Mouse (Mus musculus) liver, embryonic 14.5 days (tissue): Measurements from ENCODE around the gene Cyp1a2. TPM values are rescaled to one million over a fixed set of nuclear protein-coding genes. Genes with fewer than 3 reads are reported as not detected.

Experiments used
- ATAC-seq: fragments of 200-750 bp; cut with Nextera tagmentation; 2 replicates; pipeline ENCODE4 v1.8.0; 2017; ENCODE audit warnings: moderate number of reproducible peaks, mild to moderate bottlenecking, moderate library complexity; ENCODE audit not compliant: insufficient read depth
- DNase-seq, 3 experiments: peaks; one replicate each; pipeline ENCODE4 v3.0.0-alpha.2; 2012 to 2013; ENCODE audit warnings: low read depth in 3 of 3, low spot score in 3 of 3
- H3K27ac ChIP-seq: fragments of 300-500 bp; sonication (generic); 2 replicates; pipeline ENCODE4 v1.5.1; 2014; ENCODE audit warnings: moderate library complexity, mild to moderate bottlenecking, control low read depth, inconsistent platforms
- H3K27me3 ChIP-seq: fragments of 300-500 bp; sonication (generic); 2 replicates; pipeline ENCODE4 v1.6.1; 2014; ENCODE audit warnings: mild to moderate bottlenecking, low read length, moderate library complexity; ENCODE audit not compliant: control insufficient read depth, insufficient read depth
- H3K36me3 ChIP-seq: fragments of 300-500 bp; sonication (generic); replicated peaks from 2 replicates; pipeline ENCODE4 v1.6.1; 2014; ENCODE audit warnings: low read depth; ENCODE audit not compliant: control insufficient read depth, insufficient read depth
- H3K4me1 ChIP-seq, 2 experiments: fragments of 200-500 bp in 1 of 2; fragments of 300-500 bp in 1 of 2; sonication (generic) in 1 of 2; replicated peaks; 2 replicates each; pipeline ENCODE4 v1.6.1; 2012 to 2014; ENCODE audit warnings: antibody characterized with exemption in 1 of 2, inconsistent platforms in 1 of 2, low read length in 1 of 2; ENCODE audit not compliant: control insufficient read depth in 2 of 2, insufficient read depth in 2 of 2
- H3K4me2 ChIP-seq: fragments of 300-500 bp; sonication (generic); 2 replicates; pipeline ENCODE4 v1.6.1; 2014; ENCODE audit warnings: low read depth, mild to moderate bottlenecking, control low read depth, moderate library complexity
- H3K4me3 ChIP-seq, 2 experiments: fragments of 200-500 bp in 1 of 2; fragments of 300-500 bp in 1 of 2; sonication (generic) in 1 of 2; 2 replicates each; pipeline ENCODE4 v1.5.1; 2012 to 2014; ENCODE audit warnings: low read depth in 2 of 2, low read length in 2 of 2, mild to moderate bottlenecking in 2 of 2, control low read depth in 1 of 2, inconsistent platforms in 1 of 2, moderate library complexity in 1 of 2; ENCODE audit not compliant: insufficient read depth in 1 of 2
- H3K9ac ChIP-seq: fragments of 300-500 bp; sonication (generic); replicated peaks from 2 replicates; pipeline ENCODE4 v1.6.1; 2014; ENCODE audit warnings: mild to moderate bottlenecking, control low read depth, moderate library complexity
- H3K9me3 ChIP-seq: fragments of 300-500 bp; sonication (generic); 2 replicates; pipeline ENCODE4 v1.6.1; 2016; ENCODE audit warnings: low read length, mixed read lengths; ENCODE audit not compliant: control insufficient read depth
- CTCF ChIP-seq: IDR thresholded peaks from 2 replicates; pipeline ENCODE4 v1.5.1; 2016; ENCODE audit warnings: antibody characterized with exemption, low read depth, control low read depth
- EP300 ChIP-seq: IDR thresholded peaks from 2 replicates; pipeline ENCODE4 v1.6.1; 2016; ENCODE audit warnings: antibody characterized with exemption, low read depth
- WGBS: fragments of 180-500 bp; shearing (Covaris S2); extraction: QIAGEN DNeasy Blood & Tissue Kit; methylation state at CpG from one replicate; pipeline ENCODE4 v1.1.7; 2014; ENCODE audit not compliant: insufficient replicate concordance; 5-methylcytosine and 5-hydroxymethylcytosine counted together
- polyA plus RNA-seq, 2 experiments: library from polyadenylated mRNA; depleted of rRNA in 1 of 2; stranded (reverse) in 1 of 2; unstranded in 1 of 2; fragments of >200 nt; fragmentation: Nextera tagmentation in 1 of 2; extraction: Ambion mirVana in 1 of 2; gene quantifications; 2 replicates each; pipeline versions ENCODE4 v1.2.1 to v1.2.3; 2012 to 2014

Gene Cyp1a2
- polyA plus RNA-seq, 2 experiments = 0.11 TPM

DNA sequence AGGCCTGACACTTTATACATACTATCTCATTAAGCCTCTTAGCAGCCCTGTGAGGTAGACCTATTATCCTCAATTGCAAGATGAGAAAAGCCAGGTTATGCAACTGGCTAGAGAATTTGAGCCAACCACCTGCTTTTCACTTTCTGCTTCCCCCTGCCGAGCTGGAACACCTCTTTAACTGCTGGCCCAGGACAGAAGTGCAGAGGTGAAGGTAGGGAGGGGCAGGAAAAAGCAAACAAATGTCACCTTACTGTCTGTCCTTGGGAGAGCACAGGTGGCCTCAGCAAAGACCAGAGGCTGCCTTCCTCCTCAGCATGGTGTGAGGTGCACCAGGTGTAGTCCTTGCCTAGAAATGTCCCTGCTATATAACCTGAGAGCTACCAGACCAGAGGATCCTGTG lies 15.2 kb downstream of the Cyp1a2 start:
- TF ChIP-seq EP300 (no peak), CTCF (no peak)
- ATAC-seq (no peak), DNase-seq (no peak)
- H3K4me1 ChIP-seq = peaks cover 0 to 9% of the 10 kb centered on the region in 2 experiments; a peak in 1 of 4 replicates
- no peak overlapping the region for H3K4me2 ChIP-seq
- no peaks in the 10 kb centered on the region for H3K9me3 ChIP-seq
- H3K36me3 ChIP-seq = no peaks in the 10 kb centered on the region
- WGBS = 27% methylated on average over 1 of the region's 1 CpGs
- no peak overlapping the region for H3K27ac ChIP-seq
- no peak overlapping the region for H3K4me3 ChIP-seq
- H3K9ac ChIP-seq = no peak overlapping the region
- no peaks in the 10 kb centered on the region for H3K27me3 ChIP-seq

- no peak overlapping the region for H3K4me2 ChIP-seq
- H3K27ac ChIP-seq = no peak overlapping the region
- no peaks in the 10 kb centered on the region for H3K27me3 ChIP-seq
- H3K9me3 ChIP-seq = no peaks in the 10 kb centered on the region
- no peak overlapping the region for H3K9ac ChIP-seq
- DNase-seq (no peak), ATAC-seq (no peak)
- TF ChIP-seq CTCF = no peak
- TF ChIP-seq EP300 = no peak
- peaks cover 0 to 9% of the 10 kb centered on the region in 2 experiments; a peak in 1 of 4 replicates for H3K4me1 ChIP-seq
- H3K36me3 ChIP-seq = no peaks in the 10 kb centered on the region
- H3K4me3 ChIP-seq = no peak overlapping the region
- 54% methylated on average over 11 of the region's 11 CpGs for WGBS
Observed at GRCm38 (mm10) chr9:57667817-57668216, 15.7 kb downstream of the Cyp1a2 start.

GRCm38 (mm10) chr9:57667136-57667535 lies 16.4 kb downstream of the Cyp1a2 start:
- no peaks in the 10 kb centered on the region for H3K27me3 ChIP-seq
- H3K27ac ChIP-seq = no peak overlapping the region
- H3K9me3 ChIP-seq = no peaks in the 10 kb centered on the region
- ATAC-seq (no peak), DNase-seq (no peak)
- no peak for TF ChIP-seq EP300
- no peak for TF ChIP-seq CTCF
- H3K4me3 ChIP-seq = no peak overlapping the region
- peaks cover 0 to 9% of the 10 kb centered on the region in 2 experiments; a peak in 1 of 4 replicates for H3K4me1 ChIP-seq
- no peak overlapping the region for H3K9ac ChIP-seq
- H3K36me3 ChIP-seq = no peaks in the 10 kb centered on the region
- 44% methylated on average over 3 of the region's 3 CpGs for WGBS
- H3K4me2 ChIP-seq = no peak overlapping the region

GRCm38 (mm10) chr9:57666536-57666935 lies 17.0 kb downstream of the Cyp1a2 start:
- no peak overlapping the region for H3K9ac ChIP-seq
- H3K27me3 ChIP-seq = no peaks in the 10 kb centered on the region
- H3K4me3 ChIP-seq = no peak overlapping the region
- DNase-seq (no peak), ATAC-seq (no peak)
- TF ChIP-seq CTCF (no peak), EP300 (no peak)
- no peak overlapping the region for H3K27ac ChIP-seq
- H3K9me3 ChIP-seq = no peaks in the 10 kb centered on the region
- H3K4me2 ChIP-seq = no peak overlapping the region
- 67% methylated on average over 8 of the region's 8 CpGs for WGBS
- H3K4me1 ChIP-seq = peaks cover 0 to 10% of the 10 kb centered on the region in 2 experiments; a peak in 3 of 4 replicates
- H3K36me3 ChIP-seq = no peaks in the 10 kb centered on the region

DNA sequence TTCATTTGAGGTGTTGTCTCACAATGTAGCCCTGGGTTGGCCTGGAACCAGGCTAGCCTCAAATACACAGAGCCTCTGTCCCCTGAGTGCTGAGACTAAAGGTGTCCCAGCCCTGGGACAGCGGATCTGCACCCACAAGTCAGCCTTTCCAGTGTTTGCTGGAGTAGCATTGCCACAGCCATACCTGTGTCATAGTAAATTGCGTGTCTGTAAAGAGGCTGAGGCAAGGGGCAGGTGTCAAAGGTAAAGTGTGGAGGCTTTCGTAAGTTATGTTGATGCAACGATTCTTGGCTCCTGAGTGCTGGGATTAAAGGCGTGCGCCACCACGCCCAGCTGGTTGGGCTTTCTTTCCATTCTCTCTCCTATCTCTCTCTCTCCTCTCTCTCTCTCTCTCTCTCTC lies 18.9 kb downstream of the Cyp1a2 start:
- 61% methylated on average over 7 of the region's 7 CpGs for WGBS
- H3K4me2 ChIP-seq = no peak overlapping the region
- DNase-seq = no peak
- no peak for ATAC-seq
- no peak overlapping the region for H3K27ac ChIP-seq
- H3K4me1 ChIP-seq = peaks cover 10 to 21% of the 10 kb centered on the region in 2 experiments
- H3K9ac ChIP-seq = no peak overlapping the region
- no peaks in the 10 kb centered on the region for H3K36me3 ChIP-seq
- no peaks in the 10 kb centered on the region for H3K9me3 ChIP-seq
- H3K4me3 ChIP-seq = no peak overlapping the region
- no peaks in the 10 kb centered on the region for H3K27me3 ChIP-seq
- TF ChIP-seq EP300 (no peak), CTCF (no peak)
